Comparison of ENCODE assay signal across 8 mouse cellular contexts in genomic region chr4:129335216-129336074, GRCm38 (mm10). TPM values are rescaled to one million over a fixed set of nuclear protein-coding genes. Genes with fewer than 3 reads are reported as not detected.
A peak's percentile ranks its signal among the peaks of the same experiment; 100 is the strongest.
DNase-seq lines count a peak whose midpoint lies in the region; ATAC-seq and TF ChIP-seq lines count a peak whose summit lies in the region.

Rbbp4 (minus strand) TSS chr4:129335370.
Zbtb8os (plus strand) TSS chr4:129335695.

- H3K9ac ChIP-seq in heart, embryonic 15.5 days: peak within 1 kb of the TSS; percentile 95
- peak within 1 kb of the TSS; percentile 95 for H3K9ac ChIP-seq in liver, embryonic 14.5 days (replicated peaks)
- peak within 1 kb of the TSS; percentile 98 for H3K9ac ChIP-seq in neural tube, embryonic 11.5 days (ENCODE audit: low read length)
- peak within 1 kb of the TSS; percentile 93 for H3K9ac ChIP-seq in stomach, postnatal 0 days (ENCODE audit: low read length)

- peak within 1 kb of the TSS; percentile 84 for H3K4me2 ChIP-seq in heart, embryonic 15.5 days
- peak within 1 kb of the TSS; percentile 97 for H3K4me2 ChIP-seq in liver, embryonic 14.5 days (ENCODE audit: low read depth)
- peak within 1 kb of the TSS; percentile 68 for H3K4me2 ChIP-seq in neural tube, embryonic 11.5 days (ENCODE audit: low read depth)
- H3K4me2 ChIP-seq in stomach, postnatal 0 days (replicated peaks; ENCODE audit: low read depth): peak within 1 kb of the TSS; percentile 80

- peak; percentile 32; the same call in 1 of the 2 replicates for TF ChIP-seq EP300 in liver, embryonic 14.5 days (IDR thresholded peaks at IDR 0.05; ENCODE audit: low read depth)
- TF ChIP-seq EP300 in stomach, postnatal 0 days (optimal IDR thresholded peaks at IDR 0.05): peak; percentile 92

- H3K9me3 ChIP-seq in forebrain, embryonic 10.5 days: no peaks in the 10 kb centered on the region
- H3K9me3 ChIP-seq in heart, embryonic 15.5 days (replicated peaks): no peaks in the 10 kb centered on the region
- no peaks in the 10 kb centered on the region for H3K9me3 ChIP-seq in liver, embryonic 14.5 days (ENCODE audit: control insufficient read depth, low read length)
- no peaks in the 10 kb centered on the region for H3K9me3 ChIP-seq in neural tube, embryonic 11.5 days (ENCODE audit: control insufficient read depth, low read length)
- H3K9me3 ChIP-seq in stomach, postnatal 0 days (ENCODE audit: control insufficient read depth, low read length): no peaks in the 10 kb centered on the region

- DNase-seq in CD8-positive naive resting alpha-beta T cell, adult 2 months (ENCODE audit: low read depth in 2 of 2, low spot score in 2 of 2): peak; percentile 91 to 92
- peak; percentile 97 for DNase-seq in c-Kit-positive CD71-negative TER-119-negative erythroid progenitor cells, embryonic 14.5 days (ENCODE audit: low read depth)
- DNase-seq in forebrain, embryonic 10.5 days (ENCODE audit: extremely low spot score, low spot score): peak; percentile 98
- DNase-seq in kidney, postnatal 25 days: peak; percentile 99
- DNase-seq in liver, embryonic 14.5 days (ENCODE audit: low read depth in 3 of 3, low spot score in 3 of 3): peak; percentile 96 to 98 (median 97)
- DNase-seq in neural tube, embryonic 11.5 days (ENCODE audit: low spot score): peak; percentile 100
- peak; percentile 100 for DNase-seq in stomach, postnatal 0 days (ENCODE audit: low spot score)

- H3K4me3 ChIP-seq in forebrain, embryonic 10.5 days: peak within 1 kb of the TSS; percentile 96
- peak within 1 kb of the TSS; percentile 89 for H3K4me3 ChIP-seq in heart, embryonic 15.5 days
- peak within 1 kb of the TSS; percentile 87 to 99 for H3K4me3 ChIP-seq in liver, embryonic 14.5 days (ENCODE audit: insufficient read depth in 1 of 2, low read depth in 2 of 2, low read length in 2 of 2)
- peak within 1 kb of the TSS; percentile 96 for H3K4me3 ChIP-seq in neural tube, embryonic 11.5 days (ENCODE audit: low read depth, low read length)
- peak within 1 kb of the TSS; percentile 86 for H3K4me3 ChIP-seq in stomach, postnatal 0 days (ENCODE audit: low read depth, low read length)

- under 1% methylated on average over 73 of the region's 73 CpGs for WGBS in forebrain, embryonic 10.5 days
- WGBS in heart, embryonic 15.5 days: under 1% methylated on average over 73 of the region's 73 CpGs
- under 1% methylated on average over 69 of the region's 73 CpGs for WGBS in liver, embryonic 14.5 days (ENCODE audit: insufficient replicate concordance)
- under 1% methylated on average over 65 of the region's 73 CpGs for WGBS in neural tube, embryonic 11.5 days
- WGBS in stomach, postnatal 0 days: under 1% methylated on average over 62 of the region's 73 CpGs

- ATAC-seq in heart, embryonic 15.5 days (replicated peaks; ENCODE audit: insufficient number of reproducible peaks, insufficient read depth, low FRiP score, low read depth): peak; percentile 98
- peak; percentile 87 for ATAC-seq in liver, embryonic 14.5 days (ENCODE audit: insufficient read depth)
- peak; percentile 97 for ATAC-seq in neural tube, embryonic 11.5 days (ENCODE audit: insufficient read depth, low FRiP score, low TSS enrichment)
- peak; percentile 97 for ATAC-seq in stomach, postnatal 0 days (ENCODE audit: low FRiP score, low TSS enrichment)

- no peaks in the 10 kb centered on the region for H3K27me3 ChIP-seq in forebrain, embryonic 10.5 days (ENCODE audit: poor library complexity, severe bottlenecking)
- no peaks in the 10 kb centered on the region for H3K27me3 ChIP-seq in heart, embryonic 15.5 days
- H3K27me3 ChIP-seq in liver, embryonic 14.5 days (ENCODE audit: control insufficient read depth, insufficient read depth, low read length): no peaks in the 10 kb centered on the region
- no peaks in the 10 kb centered on the region for H3K27me3 ChIP-seq in neural tube, embryonic 11.5 days (ENCODE audit: control insufficient read depth, insufficient read depth, low read length)
- H3K27me3 ChIP-seq in stomach, postnatal 0 days (ENCODE audit: control insufficient read depth, insufficient read depth, low read length): no peaks in the 10 kb centered on the region

- TF ChIP-seq CTCF in liver, embryonic 14.5 days (IDR thresholded peaks at IDR 0.05; ENCODE audit: low read depth): peak; percentile 34
- no peak; the same call in 1 of the 2 replicates for TF ChIP-seq CTCF in stomach, postnatal 0 days (IDR thresholded peaks at IDR 0.05; ENCODE audit: low read depth)

- H3K27ac ChIP-seq in forebrain, embryonic 10.5 days: peak within 1 kb of the TSS; percentile 99
- peak within 1 kb of the TSS; percentile 100 for H3K27ac ChIP-seq in heart, embryonic 15.5 days
- H3K27ac ChIP-seq in liver, embryonic 14.5 days: peak within 1 kb of the TSS; percentile 98
- peak within 1 kb of the TSS; percentile 98 for H3K27ac ChIP-seq in neural tube, embryonic 11.5 days (ENCODE audit: low read depth, low read length)
- H3K27ac ChIP-seq in stomach, postnatal 0 days (replicated peaks): peak within 1 kb of the TSS; percentile 97

- peaks cover 39% of the 10 kb centered on the region for H3K36me3 ChIP-seq in forebrain, embryonic 10.5 days (replicated peaks)
- H3K36me3 ChIP-seq in heart, embryonic 15.5 days: peaks cover 12% of the 10 kb centered on the region; the same call in 1 of the 2 replicates
- H3K36me3 ChIP-seq in liver, embryonic 14.5 days (replicated peaks; ENCODE audit: control insufficient read depth, insufficient read depth, low read depth): peaks cover 29% of the 10 kb centered on the region
- peaks cover 4% of the 10 kb centered on the region for H3K36me3 ChIP-seq in neural tube, embryonic 11.5 days (ENCODE audit: control insufficient read depth, insufficient read depth, low read length)
- 0 out of 2 replicates have a peak, but pooled peaks cover 3% of the 10 kb centered on the region for H3K36me3 ChIP-seq in stomach, postnatal 0 days (ENCODE audit: control insufficient read depth, insufficient read depth, low read length)

- peaks cover 52% of the 10 kb centered on the region for H3K4me1 ChIP-seq in forebrain, embryonic 10.5 days
- peaks cover 36% of the 10 kb centered on the region for H3K4me1 ChIP-seq in heart, embryonic 15.5 days (replicated peaks)
- peaks cover 40 to 41% of the 10 kb centered on the region in 2 experiments for H3K4me1 ChIP-seq in liver, embryonic 14.5 days (replicated peaks; ENCODE audit: control insufficient read depth in 2 of 2, insufficient read depth in 2 of 2, low read length in 1 of 2)
- H3K4me1 ChIP-seq in neural tube, embryonic 11.5 days (ENCODE audit: control insufficient read depth, insufficient read depth, low read length): peaks cover 17% of the 10 kb centered on the region
- H3K4me1 ChIP-seq in stomach, postnatal 0 days (replicated peaks; ENCODE audit: control insufficient read depth, insufficient read depth): 0 out of 2 replicates have a peak, but pooled peaks cover 2% of the 10 kb centered on the region

RNA-seq across cellular contexts. Expression of gene Rbbp4, which starts in this region (rescaled TPM):
- 546 and 553 TPM in 2 replicates for polyA plus RNA-seq in forebrain, embryonic 10.5 days (2016; fragmentation: Nextera tagmentation; extraction: Ambion mirVana)
- 262 and 276 TPM in 2 replicates for polyA plus RNA-seq in heart, embryonic 15.5 days (2015; fragmentation: Nextera tagmentation; extraction: Ambion mirVana)
- 45.8 and 60.8 TPM in 2 replicates for polyA plus RNA-seq in liver, embryonic 14.5 days (2012; rRNA removed)
- 241 and 248 TPM in 2 replicates for polyA plus RNA-seq in liver, embryonic 14.5 days (2014; fragmentation: Nextera tagmentation; extraction: Ambion mirVana)
- polyA plus RNA-seq in neural tube, embryonic 11.5 days (2014; fragmentation: Nextera tagmentation; extraction: Ambion mirVana): 483 and 511 TPM in 2 replicates
- 149 and 153 TPM in 2 replicates for polyA plus RNA-seq in stomach, postnatal 0 days (2015; fragmentation: Nextera tagmentation; extraction: Ambion mirVana)

RNA-seq across cellular contexts. Expression of gene Zbtb8os, which starts in this region (rescaled TPM):
- polyA plus RNA-seq in forebrain, embryonic 10.5 days (2016; fragmentation: Nextera tagmentation; extraction: Ambion mirVana): 46.5 and 55.4 TPM in 2 replicates
- 33.1 and 43.1 TPM in 2 replicates for polyA plus RNA-seq in heart, embryonic 15.5 days (2015; fragmentation: Nextera tagmentation; extraction: Ambion mirVana)
- 22.3 and 24.5 TPM in 2 replicates for polyA plus RNA-seq in liver, embryonic 14.5 days (2012; rRNA removed)
- 33.2 and 33.8 TPM in 2 replicates for polyA plus RNA-seq in liver, embryonic 14.5 days (2014; fragmentation: Nextera tagmentation; extraction: Ambion mirVana)
- polyA plus RNA-seq in neural tube, embryonic 11.5 days (2014; fragmentation: Nextera tagmentation; extraction: Ambion mirVana): 36.7 and 42.4 TPM in 2 replicates
- 41.7 and 42.5 TPM in 2 replicates for polyA plus RNA-seq in stomach, postnatal 0 days (2015; fragmentation: Nextera tagmentation; extraction: Ambion mirVana)

Comparison
In these comparisons a context has a peak if more than half of its experiments do, and no peak if none do; other contexts are left out.
1. Peak in every context shown above with its lines: DNase-seq, ATAC-seq, H3K4me3 ChIP-seq and H3K27ac ChIP-seq.